Mouse (Mus musculus): ENCODE results near the gene Txnrd1. TPM values are rescaled to one million over a fixed set of nuclear protein-coding genes. Genes with fewer than 3 reads are reported as not detected.

The Txnrd1 gene
- polyA plus RNA-seq (2012; rRNA removed), result 60.3 and 60.8 TPM in 2 replicates

GRCm38 (mm10) chr10:82833926-82834325, at the start of gene Txnrd1:
Gene Txnrd1, plus strand, starts transcription at chr10:82833951.

GRCm38 (mm10) chr10:82866356-82866755, 32.6 kb downstream of the Txnrd1 start, which contains the start of gene Eid3:
Gene Eid3, plus strand, starts transcription at chr10:82866626.

Other genes starting within 250 kb of the Txnrd1 start
- 48.9 and 52.9 TPM in 2 replicates for gene 1190007I07Rik, start 210.7 kb upstream of the Txnrd1 start, polyA plus RNA-seq (2012; rRNA removed)
- 17.1 and 19.1 TPM in 2 replicates for gene Tdg, start 204.1 kb upstream of the Txnrd1 start, polyA plus RNA-seq (2012; rRNA removed)
- gene Glt8d2, start 143.3 kb upstream of the Txnrd1 start, polyA plus RNA-seq (2012; rRNA removed), result 0.99 and 1.2 TPM in 2 replicates
- 4.3 and 5.3 TPM in 2 replicates for gene Hcfc2, start 137.8 kb upstream of the Txnrd1 start, polyA plus RNA-seq (2012; rRNA removed)
- 8.1 and 9.9 TPM in 2 replicates for gene Nfyb, start 69.8 kb upstream of the Txnrd1 start, polyA plus RNA-seq (2012; rRNA removed)
- gene Eid3, start 32.7 kb downstream of the Txnrd1 start, polyA plus RNA-seq (2012; rRNA removed), result 0.28 and 0.64 TPM in 2 replicates
- gene Chst11, start 151.5 kb downstream of the Txnrd1 start, polyA plus RNA-seq (2012; rRNA removed), result 5.3 and 6.6 TPM in 2 replicates